Mouse (Mus musculus) mesoderm, embryonic 11.5 days (tissue): Measurements from ENCODE around the gene Kndc1.

Source experiments
- DNase-seq: peaks from one replicate; pipeline ENCODE4 v3.0.0-alpha.2; 2012; ENCODE audit warnings: low read depth, low spot score

Kndc1 gene

DNA sequence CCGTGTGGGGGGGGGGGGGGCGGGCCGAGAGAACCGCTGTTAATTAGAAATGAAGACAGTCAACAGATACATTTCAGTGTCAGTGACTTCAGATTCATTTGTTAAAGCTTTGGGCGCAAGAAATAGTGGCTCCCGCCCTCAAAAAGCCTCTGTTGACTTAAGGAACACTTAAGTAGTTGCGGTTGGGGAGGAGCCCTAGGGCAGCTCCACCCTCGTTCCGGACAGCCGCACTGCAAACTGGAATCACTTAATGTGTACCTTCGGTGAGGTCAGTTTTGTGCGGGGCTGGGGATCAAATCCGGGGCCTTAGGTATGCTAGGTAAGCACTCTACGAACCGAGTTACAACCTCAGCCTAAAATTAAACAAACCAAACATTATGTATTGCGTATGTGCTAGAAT lies 56.6 kb downstream of the Kndc1 start:
- no peak for DNase-seq

DNA sequence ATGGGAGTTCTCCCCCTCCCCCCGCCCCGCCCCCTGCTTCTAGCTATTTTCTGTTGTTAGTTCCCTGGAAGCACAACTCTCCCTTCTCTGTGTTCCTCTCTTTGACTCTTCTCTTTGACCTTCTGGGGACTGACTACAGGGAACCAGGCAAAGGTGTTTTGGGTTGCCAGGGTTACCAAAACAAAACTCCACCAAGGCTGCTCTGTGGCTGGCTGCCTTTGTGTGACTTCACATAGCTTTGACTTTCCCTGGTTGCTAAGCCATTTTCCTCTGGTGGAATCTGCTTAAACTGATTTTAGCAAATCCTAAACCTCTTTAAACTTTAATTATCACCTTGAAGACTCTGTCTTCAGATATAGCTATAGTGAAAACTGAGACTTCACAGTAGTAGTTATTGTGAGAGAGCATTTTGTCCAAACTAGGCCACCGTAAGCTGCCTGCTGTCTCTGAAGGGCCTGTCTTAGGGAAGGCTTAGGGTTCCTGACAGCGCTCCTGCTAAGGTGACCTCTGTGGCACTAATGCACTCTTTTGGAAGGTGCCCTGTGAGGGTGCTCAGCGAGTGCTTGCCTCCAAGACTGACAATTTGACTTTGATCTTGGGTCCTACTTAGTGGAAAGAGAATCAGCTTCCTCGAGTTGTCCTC lies 57.6 kb downstream of the Kndc1 start:
- no peak for DNase-seq

DNA sequence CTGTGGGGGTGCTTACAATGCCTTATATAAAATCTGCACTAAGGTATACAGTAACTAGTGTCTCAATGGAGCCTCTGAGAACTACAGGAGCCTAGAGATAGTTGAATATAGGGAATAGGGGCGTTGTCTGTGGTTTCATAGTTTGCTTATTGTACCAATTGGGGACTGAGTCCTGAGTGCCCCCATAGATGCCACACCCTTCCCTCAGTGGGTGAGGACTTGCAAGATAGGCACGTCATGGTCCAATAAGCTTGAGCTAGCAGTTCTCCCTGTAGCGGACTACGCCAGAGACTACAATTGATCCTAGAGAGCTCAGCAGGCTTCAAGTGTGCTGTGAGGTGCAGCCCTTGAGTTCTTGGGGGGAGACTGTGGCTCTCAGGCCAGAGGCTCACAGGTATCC lies 61.0 kb downstream of the Kndc1 start:
- no peak for DNase-seq

DNA sequence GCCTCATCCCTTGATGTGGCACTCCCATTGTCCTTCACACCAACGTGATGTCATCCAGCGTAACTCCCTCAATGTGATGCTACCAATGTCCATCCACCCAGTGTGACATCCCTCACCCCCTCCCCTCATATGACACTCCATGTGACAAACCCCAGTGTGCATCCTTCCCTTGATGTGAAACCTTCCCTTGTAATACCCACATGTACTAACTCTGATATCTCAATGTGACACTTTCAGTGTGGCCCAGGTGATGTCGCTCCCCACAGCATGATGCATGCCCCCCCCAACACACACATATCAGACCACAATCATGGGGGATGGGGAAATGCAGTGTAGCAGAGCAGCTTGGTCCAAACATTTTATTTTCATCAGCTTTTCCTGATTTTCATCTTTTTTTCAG lies 62.2 kb downstream of the Kndc1 start:
- no peak for DNase-seq

DNA sequence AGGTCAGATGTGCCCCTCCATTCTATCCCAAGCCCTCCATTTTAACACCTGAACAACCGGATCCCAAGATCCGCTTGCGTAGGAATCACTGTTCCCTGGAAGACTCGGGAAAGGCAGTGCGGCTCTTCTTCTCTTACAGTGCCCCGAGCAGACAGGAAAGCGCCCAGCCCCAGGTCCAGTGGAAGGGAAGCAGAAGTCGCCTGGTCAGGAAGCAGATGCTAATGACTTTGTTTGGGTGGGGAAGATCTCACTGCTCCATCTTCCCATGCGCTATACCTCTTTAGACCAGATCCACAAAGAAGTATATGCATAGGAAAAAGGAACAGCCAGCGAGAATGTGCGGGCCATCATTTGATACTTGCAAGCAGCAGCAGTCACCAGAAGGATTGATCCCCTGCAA lies 62.9 kb downstream of the Kndc1 start:
- DNase-seq, result no peak

DNA sequence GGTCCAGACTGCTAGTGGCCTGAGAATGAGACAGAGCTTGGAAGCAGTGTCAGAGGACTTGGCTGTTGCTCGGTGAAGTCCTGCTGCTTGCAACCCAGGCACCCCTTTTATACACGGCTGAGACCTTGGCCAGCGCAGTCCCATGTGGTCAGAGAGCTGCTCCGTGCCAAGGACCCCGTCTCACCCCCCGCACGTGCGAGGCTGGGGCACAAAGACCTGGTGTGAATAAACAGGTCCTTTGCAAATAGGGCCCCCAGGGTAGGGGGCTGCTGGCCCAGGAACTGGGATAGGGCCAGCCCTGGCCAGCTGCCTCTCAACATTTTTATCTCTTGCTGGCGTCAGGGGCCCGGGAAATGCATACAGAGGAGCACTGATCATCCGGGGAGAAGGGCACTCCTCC lies 63.5 kb downstream of the Kndc1 start:
- DNase-seq, result no peak

DNA sequence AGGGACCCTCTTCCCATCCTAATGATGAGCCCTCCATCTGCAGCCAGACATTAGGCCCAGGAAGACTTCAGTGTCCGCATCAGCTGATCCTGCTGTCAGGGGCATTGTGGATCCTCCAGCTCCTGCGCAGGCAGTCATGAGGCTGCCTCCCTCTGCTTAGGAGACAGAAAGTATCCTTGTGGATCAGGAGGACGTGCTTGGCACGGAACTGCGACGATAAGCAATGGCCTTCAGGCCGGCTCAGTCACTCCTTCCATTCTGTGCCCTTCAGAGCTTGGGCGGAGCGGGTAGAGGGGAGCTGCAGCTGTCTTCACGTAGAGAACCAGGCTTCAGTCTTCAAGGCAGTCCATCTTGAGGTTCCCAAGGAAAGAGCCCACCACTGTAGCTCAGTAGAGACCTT lies 66.6 kb downstream of the Kndc1 start:
- no peak for DNase-seq

DNA sequence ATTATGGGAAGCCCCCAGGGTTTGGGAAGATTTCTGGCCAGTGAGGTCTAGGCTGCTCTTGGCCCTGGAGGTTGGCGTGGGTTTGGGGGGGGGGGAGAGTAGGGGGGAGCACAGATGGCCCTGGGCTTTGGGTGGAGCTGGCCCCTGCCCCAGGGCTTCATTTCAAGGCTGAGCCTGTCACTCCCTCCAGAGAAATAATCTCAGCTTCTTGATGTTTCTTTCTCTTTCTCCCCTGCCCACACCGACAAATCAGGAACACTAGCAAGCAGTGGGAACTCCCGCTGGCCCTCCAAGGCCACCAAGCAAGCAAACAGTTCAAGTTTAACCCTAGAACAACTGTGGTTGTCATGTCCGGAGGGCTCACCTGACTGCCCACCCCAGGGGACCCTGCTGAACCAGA lies 69.3 kb downstream of the Kndc1 start:
- no peak for DNase-seq

DNA sequence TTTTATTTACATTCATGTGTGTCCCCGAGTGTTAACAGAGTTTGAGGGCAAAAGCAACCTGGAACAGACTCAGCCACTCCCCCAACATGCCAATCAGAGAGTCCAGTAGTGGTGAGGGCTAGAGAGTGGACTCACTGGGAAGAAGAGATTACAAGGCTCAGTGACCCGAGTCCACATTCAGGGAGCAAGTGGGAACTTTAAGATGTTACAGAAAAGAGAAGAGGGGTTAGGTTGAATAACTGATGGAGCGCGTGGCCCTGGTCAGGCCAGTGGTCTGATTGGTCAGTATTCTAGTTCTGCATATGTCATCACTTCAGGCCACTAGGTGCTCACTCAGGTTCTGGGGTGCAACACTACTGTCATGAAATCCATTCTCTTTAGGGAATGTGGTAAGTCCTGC lies 72.7 kb downstream of the Kndc1 start:
- no peak for DNase-seq

DNA sequence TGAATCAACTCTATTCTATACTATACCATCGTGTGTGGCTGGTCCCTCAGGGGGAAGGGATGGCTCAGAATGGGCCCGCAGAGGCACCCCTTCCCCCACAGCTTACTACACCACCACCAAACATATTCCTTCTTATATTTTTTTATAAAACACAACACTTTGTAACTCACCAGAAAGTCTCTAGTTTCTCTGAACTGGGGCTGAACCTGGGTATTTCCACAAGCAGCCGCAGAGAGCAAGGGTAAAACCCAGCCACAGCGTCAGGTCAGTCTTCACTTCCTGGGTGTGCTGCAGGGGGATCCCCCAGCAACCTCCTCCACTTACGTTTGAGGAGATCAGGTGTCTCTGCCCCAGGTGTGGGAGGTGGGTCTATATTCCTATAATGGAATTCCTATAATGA lies 73.9 kb downstream of the Kndc1 start:
- no peak for DNase-seq

DNA sequence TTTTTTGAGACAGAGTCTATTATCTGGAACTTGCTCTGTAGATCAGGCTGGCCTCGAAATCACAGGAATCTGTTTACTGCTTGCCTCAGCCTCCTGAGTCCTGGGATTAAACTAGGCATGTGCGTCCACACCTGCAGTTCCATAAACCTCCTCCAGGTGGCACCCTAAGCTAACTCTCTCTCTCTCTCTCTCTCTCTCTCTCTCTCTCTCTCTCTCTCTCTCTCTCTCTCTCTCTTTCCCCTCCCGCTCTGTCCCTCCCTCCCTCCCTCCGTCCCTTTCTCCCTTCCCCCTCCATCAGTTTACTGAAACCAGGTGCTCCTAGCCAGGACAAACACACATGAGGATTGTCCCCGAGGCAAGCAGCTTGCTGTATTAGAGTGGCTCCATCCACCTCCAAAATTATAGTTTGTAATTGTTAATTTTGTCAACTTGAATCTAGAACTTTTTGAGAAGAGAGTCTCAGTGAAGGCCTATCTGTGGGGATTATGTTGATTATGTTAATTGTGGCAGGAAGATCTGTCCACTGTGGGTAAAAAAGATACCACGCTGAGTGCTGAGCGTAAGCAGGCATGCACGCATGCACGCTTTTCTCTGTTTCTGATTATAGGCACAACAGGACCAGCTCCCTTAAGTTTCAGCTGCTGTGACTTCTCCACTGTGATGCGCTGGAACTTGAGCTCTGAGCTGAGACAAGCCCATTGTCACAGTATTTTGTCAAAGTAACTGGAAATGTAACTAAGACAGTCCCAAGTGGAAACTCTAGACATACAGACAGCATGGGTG lies 75.0 kb downstream of the Kndc1 start:
- peak; percentile 89 for DNase-seq

DNA sequence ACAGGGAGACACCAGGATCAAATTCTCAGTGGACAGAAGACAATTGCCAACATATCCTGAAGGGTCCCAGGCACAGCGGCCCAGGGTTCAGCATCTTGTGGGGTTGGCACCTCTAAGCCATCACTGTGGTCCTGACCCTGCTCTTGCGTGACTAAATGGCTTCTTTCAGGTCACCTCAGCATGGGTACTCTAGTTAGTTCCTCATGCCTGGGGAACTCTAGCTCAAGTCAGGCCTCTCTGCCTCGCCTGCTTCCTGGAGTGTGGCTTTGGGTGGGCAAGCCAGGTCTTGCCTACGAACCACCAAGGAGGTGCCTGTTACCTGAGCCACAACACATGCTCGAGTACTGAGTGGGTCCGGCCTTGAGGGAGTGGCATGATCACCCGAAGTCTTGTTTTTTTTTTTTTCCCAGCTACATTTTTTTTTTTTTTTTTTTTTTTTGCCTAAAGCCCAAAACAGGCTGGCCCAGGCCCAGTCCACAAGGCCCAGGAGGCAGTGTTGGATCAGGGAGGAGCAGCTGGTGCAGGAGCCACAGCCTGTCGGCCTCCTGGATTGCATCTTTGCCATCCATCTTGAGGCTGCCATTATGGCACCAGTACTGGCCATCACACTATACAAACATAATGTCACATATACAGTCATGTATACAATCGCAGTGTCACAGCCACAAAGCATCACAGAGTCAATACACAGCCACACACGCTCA lies 75.9 kb downstream of the Kndc1 start:
- DNase-seq, result no peak

DNA sequence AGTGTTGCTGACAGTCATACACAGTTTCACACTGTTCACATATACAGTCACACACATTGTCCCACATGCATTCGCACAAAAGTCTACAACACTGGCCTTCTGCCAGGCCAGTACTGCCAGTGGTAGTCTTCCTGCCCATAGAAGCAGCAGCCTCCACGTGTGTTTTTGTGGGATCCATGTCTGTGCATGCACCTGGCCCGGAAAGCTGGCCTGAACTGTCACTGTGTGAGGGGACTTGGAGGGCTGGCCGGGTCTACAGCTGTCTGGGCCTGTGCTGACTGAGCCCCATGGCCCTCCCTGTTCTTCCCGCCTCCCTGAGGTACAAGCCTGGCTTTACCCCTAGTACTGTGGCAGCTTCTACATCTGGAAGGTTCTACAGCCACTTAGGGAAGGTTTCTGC lies 76.5 kb downstream of the Kndc1 start:
- no peak for DNase-seq

DNA sequence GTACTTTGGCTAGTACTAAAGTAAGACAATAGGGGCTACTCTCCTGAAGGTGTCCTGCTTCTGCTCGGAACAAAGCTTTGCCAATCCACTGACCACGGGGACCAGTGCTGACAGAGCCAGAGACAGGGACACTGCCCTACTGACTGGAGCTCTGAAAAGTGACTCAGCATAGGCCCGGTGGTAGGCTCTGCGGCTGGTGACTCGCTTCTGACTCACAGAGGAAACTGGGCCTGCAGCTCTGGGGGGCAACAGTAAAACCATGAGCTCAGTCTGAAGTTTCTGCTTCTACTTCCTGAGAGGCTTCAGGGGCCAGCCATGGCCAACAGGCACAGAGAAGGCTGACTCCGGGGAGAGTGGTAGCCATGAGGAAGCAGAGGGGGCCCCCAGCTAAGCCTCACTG lies 76.9 kb downstream of the Kndc1 start:
- no peak for DNase-seq

DNA sequence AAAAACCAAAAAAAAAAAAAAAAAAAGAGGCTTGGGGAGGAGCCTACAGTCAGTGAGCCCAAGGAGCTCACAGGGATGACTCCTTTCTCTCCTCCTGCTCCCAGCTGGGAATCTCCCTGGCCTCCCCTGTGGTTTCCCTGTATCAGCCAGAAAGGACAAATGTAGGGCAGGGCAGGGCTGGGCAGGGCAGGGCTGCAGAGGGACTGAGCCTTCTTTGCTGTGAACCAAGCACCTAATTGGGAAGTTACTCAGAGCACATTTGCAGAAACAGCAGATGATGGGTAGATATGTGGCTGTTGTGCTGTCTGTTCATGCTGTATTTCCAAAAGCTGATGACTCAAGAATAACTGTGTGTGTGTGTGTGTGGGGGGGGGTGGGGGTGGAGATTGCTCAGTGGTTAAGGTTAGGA lies 78.4 kb downstream of the Kndc1 start:
- no peak for DNase-seq

DNA sequence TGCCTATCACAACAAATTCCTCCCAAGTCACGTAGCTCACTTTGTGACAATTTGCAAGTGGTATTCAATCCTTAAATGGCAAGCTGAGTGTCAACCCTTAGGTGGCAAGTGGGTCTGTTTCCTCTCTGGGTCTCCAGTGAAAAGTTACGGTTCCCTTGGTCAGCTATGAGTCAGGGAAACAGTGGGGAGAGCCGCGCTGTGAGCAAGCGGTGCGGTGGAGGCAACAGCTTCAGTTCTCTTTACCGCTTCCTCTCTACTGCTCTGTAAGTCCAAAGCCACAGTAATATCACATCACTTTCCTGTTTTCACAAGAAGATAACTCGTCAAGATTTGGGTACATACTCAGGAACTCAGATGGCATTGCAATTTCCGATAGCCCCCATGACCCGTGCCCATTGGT lies 79.8 kb downstream of the Kndc1 start:
- DNase-seq, result no peak

DNA sequence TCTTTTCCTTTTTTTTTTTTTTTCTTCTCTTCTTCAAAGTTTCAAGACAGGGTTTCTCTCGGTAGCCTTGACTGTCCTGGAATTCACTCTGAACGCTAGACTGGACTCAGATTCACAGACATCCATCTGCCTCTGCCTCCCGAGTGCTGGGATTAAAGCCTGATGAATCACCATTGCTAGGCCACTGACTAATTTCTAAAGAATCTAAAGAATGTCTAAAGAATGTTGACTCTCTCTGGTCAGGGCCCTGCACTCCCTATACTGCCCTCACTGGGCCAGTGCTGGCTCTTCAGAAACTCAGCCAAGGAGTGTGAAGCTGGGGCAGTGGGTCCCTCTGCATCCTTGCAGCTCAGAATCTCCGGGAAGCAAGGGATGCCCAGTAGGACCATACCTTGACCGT lies 81.0 kb downstream of the Kndc1 start:
- DNase-seq, result no peak

DNA sequence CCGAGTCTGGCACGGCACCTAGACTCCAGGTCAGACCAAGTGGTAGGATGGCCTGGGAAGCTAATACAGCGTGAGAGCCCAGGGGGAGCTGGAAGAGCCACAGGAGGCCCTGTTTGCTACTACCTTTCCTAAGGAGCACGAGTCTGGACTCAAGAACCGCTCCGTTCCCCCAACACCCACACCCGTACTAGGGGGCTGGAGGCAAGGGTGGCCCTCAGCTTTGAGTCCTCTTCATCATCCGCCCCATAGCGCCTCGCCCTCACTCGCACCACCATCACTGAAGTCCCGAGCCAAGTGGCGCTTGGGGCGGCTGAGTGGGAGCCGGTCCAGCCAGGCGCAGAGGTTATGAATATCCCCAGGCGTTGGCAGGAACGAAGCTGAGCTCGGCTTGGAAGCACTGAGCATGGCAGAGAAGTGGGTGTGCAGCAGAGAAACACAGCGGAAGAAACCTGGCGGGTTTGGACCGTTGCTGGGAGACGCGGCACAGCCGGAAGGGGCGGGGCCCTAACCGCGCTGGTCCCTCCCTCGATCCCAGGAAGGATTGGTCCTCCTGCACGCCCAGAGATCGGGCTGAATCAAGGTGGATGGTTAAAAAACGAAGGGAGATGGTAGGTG lies 83.9 kb downstream of the Kndc1 start, which contains the start of gene 6430531B16Rik:
6430531B16Rik (minus strand) TSS at position 478 of the 615 bp plus-strand sequence.
- DNase-seq, result peak; percentile 78

DNA sequence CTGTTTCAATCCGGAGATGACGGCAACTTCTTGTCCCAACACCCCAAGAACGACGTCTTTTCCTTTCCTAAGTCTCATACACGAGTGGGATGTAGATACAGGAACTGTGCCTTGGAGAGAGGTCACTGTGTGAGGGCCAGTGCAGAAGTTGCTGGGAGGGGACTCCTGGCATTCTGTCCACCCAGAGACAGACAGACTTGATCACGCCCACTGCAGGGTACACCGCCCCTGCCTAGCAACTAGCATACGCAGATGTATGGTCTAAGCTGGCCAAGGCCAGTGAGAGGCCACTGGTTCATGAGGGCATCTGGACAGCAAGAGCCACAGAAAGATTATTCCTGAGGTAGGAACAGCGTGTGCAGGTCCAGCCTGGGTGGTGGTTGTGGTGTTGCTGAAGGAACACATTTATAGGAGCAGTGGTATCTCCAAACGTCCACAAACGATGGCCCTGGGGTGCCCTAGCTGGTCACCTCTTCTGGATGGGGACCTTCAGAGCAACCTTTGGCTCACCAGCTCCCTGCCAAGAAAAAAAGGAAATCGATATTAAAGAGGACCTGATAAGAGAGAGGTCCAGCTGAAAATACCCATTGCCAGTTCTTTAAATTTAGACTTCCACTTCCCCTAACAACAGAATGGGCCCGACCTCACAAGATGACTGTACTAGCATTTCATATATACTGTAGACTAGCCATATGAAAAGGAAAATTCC lies 84.7 kb downstream of the Kndc1 start:
- DNase-seq, result no peak

DNA sequence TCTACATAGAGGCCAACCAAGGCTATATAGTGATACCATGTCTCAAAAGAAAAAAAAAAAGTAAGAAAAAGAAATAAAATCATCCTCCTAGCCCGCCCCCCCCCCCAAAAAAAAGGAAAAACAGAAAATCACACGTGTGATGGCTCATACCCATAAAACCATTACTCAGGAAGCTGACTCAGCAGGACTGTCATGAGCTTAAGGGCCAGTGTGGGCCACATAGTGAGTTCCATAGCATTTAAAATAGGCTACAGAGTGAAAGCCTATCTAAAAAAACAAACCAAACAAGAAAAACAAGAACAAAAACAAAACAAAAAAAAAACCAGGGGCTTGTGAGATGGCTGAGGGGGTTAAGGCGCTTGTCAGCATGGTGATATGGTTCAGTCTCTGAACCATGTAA lies 86.3 kb downstream of the Kndc1 start:
- DNase-seq, result no peak

DNA sequence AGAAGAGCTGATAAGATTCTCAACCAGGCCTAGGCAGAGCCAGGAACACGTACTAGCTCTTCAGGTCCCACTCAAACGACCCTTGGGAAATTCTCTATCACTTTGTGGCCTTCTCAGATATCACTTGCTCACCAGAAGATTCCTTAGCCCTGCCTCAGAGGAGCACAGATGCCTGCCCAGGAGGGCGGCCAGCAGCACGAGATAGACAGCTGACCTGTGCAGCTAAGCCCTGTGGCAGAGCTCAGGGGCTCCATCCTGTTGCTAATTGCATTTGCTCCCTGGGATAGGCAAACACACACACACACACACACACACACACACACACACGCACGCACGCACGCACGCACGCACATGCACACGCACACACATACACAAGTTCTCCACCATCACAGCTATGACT lies 87.6 kb downstream of the Kndc1 start:
- no peak for DNase-seq

DNA sequence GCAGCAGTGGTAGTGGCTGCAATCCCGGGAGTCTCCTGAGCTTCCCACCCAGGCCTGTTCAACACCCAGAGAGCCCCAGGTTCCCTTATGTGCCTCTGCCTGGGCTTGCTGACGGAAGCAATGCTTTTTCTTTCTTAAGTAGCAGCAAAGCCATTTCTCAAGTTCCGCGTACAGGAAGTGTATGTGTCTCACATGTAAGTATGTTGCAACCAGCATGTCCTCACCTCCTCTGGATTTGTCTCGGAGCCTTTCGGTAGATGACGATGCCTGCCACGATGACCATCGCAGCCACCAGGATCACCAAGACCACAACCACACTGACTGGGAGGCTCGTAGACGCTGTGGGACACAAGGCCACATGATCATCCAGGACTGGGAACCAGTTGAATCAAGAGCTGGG lies 90.0 kb downstream of the Kndc1 start:
- no peak for DNase-seq
